Comparison of ENCODE assay signal across 16 mouse cellular contexts in genomic region chr11:12198017-12198416, GRCm38 (mm10).
"Had no signal": no experiment of that assay in that cellular context is flagged by ENCODE, and none has a peak within 500 bp of the region (broad histone marks: within the 10 kb centered on the region; RNA-seq: fewer than 3 reads in every experiment).

No protein-coding gene starts in this region.

- H3K27me3 ChIP-seq: neural tube, embryonic 13.5 days; neural tube, embryonic 15.5 days; stomach, embryonic 15.5 days had no signal

- H3K4me2 ChIP-seq: neural tube, embryonic 13.5 days; neural tube, embryonic 15.5 days; stomach, embryonic 15.5 days had no signal

- H3K4me3 ChIP-seq: neural tube, embryonic 13.5 days; neural tube, embryonic 15.5 days; stomach, embryonic 15.5 days had no signal

- H3K36me3 ChIP-seq: neural tube, embryonic 13.5 days; neural tube, embryonic 15.5 days; stomach, embryonic 15.5 days had no signal

- H3K9ac ChIP-seq: neural tube, embryonic 13.5 days; neural tube, embryonic 15.5 days; stomach, embryonic 15.5 days had no signal

- H3K4me1 ChIP-seq: neural tube, embryonic 13.5 days; neural tube, embryonic 15.5 days; stomach, embryonic 15.5 days had no signal

- DNase-seq: retina, postnatal 1 day; right cerebral cortex, adult 18-20 months; right cerebral cortex, postnatal 14 days; right cerebral cortex, postnatal 25 days; right cerebral cortex, postnatal 4 days; spleen, adult 18-20 months; thymus, adult 18-20 months; thymus, adult 2 months; thymus, postnatal 14 days; thymus, postnatal 25 days; thymus, postnatal 36 days; thymus, postnatal 4 days had no signal

- H3K9me3 ChIP-seq: neural tube, embryonic 13.5 days; neural tube, embryonic 15.5 days; stomach, embryonic 15.5 days had no signal

- H3K27ac ChIP-seq: neural tube, embryonic 13.5 days; neural tube, embryonic 15.5 days; stomach, embryonic 15.5 days; stomach, postnatal 0 days had no signal
